ENCODE assay signal across 9 mouse cellular contexts in the genomic region with DNA sequence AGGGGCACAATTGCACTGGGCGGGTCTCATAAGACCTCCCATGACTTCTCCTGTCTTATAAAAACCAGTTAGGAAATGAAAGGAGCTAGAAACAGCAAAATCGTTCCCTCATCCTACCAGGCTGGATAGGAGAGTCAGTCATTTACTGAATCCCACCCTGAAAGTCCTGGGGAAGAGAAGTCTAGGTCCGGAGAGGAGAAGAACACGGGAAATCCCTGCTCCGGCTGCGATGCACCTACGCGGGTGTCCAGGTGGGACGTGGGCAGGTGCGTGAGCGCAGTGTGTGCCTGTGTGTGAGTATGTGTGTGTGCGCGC. TPM values are rescaled to one million over a fixed set of nuclear protein-coding genes. Genes with fewer than 3 reads are reported as not detected.
DNase-seq lines count a peak whose midpoint lies in the region; ATAC-seq and TF ChIP-seq lines count a peak whose summit lies in the region.
"Had no signal": no experiment of that assay in that cellular context is flagged by ENCODE, and none has a peak within 500 bp of the region (broad histone marks: within the 10 kb centered on the region; RNA-seq: fewer than 3 reads in every experiment).

No protein-coding gene starts in this region.

- peak overlapping the region; percentile 69 for H3K27ac ChIP-seq in left cerebral cortex, adult 2 months
- no peak overlapping the region for H3K27ac ChIP-seq in embryonic facial prominence, embryonic 13.5 days
- no peak overlapping the region for H3K27ac ChIP-seq in limb, embryonic 11.5 days (replicated peaks; ENCODE audit: low read depth, low read length)
- peak overlapping the region; percentile 91 for H3K27ac ChIP-seq in neural tube, embryonic 15.5 days (replicated peaks)

- H3K9me3 ChIP-seq in embryonic facial prominence, embryonic 13.5 days = no peaks in the 10 kb centered on the region
- H3K9me3 ChIP-seq in limb, embryonic 11.5 days (ENCODE audit: control insufficient read depth, low read length) = no peaks in the 10 kb centered on the region
- H3K9me3 ChIP-seq in neural tube, embryonic 15.5 days (replicated peaks) = no peaks in the 10 kb centered on the region

- peaks cover 88% of the 10 kb centered on the region for H3K27me3 ChIP-seq in embryonic facial prominence, embryonic 13.5 days
- H3K27me3 ChIP-seq in limb, embryonic 11.5 days (ENCODE audit: control insufficient read depth, insufficient read depth, low read length) = peaks cover 38% of the 10 kb centered on the region
- no peaks in the 10 kb centered on the region; the same call in none of the 2 replicates for H3K27me3 ChIP-seq in neural tube, embryonic 15.5 days (replicated peaks)

- H3K4me2 ChIP-seq in embryonic facial prominence, embryonic 13.5 days = peak overlapping the region; percentile 99
- H3K4me2 ChIP-seq in limb, embryonic 11.5 days (ENCODE audit: low read depth, severe bottlenecking) = peak overlapping the region; percentile 99
- peak overlapping the region; percentile 77 for H3K4me2 ChIP-seq in neural tube, embryonic 15.5 days

- H3K36me3 ChIP-seq in embryonic facial prominence, embryonic 13.5 days = no peaks in the 10 kb centered on the region
- H3K36me3 ChIP-seq in limb, embryonic 11.5 days (ENCODE audit: control insufficient read depth, insufficient read depth, low read length) = no peaks in the 10 kb centered on the region
- no peaks in the 10 kb centered on the region for H3K36me3 ChIP-seq in neural tube, embryonic 15.5 days

- ATAC-seq in embryonic facial prominence, embryonic 13.5 days (ENCODE audit: insufficient number of reproducible peaks, insufficient read depth, low FRiP score, low TSS enrichment, low read depth) = no peak
- no peak for ATAC-seq in limb, embryonic 11.5 days (ENCODE audit: insufficient number of reproducible peaks, low FRiP score, low TSS enrichment, low read depth)
- ATAC-seq in neural tube, embryonic 15.5 days (ENCODE audit: low FRiP score) = peak; percentile 23; the same call in 1 of the 2 replicates
- no peak for ATAC-seq in erythroblast, adult 5-6 weeks (replicated peaks; ENCODE audit: low FRiP score, poor library complexity, severe bottlenecking)

- 2% methylated on average over 13 of the region's 13 CpGs for WGBS in embryonic facial prominence, embryonic 13.5 days
- 5% methylated on average over 13 of the region's 13 CpGs for WGBS in limb, embryonic 11.5 days
- 2% methylated on average over 13 of the region's 13 CpGs for whole genome bisulfite sequencing in neural tube, embryonic 15.5 days

- intact Hi-C loops in left cerebral cortex, adult 2 months (cut with DNase I) = loop anchor here (5.0 to 10.0 kb wide), 2 partner anchors 402 to 924 kb away; no protein-coding TSS in a partner anchor
- intact Hi-C loops in left cerebral cortex, postnatal 10 days (cut with DNase I) = loop anchor here (2.0 to 10.0 kb wide), 3 partner anchors 109 to 372 kb away; no protein-coding TSS in a partner anchor
- intact Hi-C loops in gastrocnemius, postnatal 14 days (cut with DNase I; ENCODE audit: low total_unique reads) = no loop called here

- H3K4me3 ChIP-seq in left cerebral cortex, adult 2 months = peak overlapping the region; percentile 89
- peak overlapping the region; percentile 77 for H3K4me3 ChIP-seq in embryonic facial prominence, embryonic 13.5 days
- peak overlapping the region; percentile 73 for H3K4me3 ChIP-seq in limb, embryonic 11.5 days (ENCODE audit: low read depth, low read length)
- peak overlapping the region; percentile 70 for H3K4me3 ChIP-seq in neural tube, embryonic 15.5 days (replicated peaks)

- peak overlapping the region; percentile 79 for H3K9ac ChIP-seq in embryonic facial prominence, embryonic 13.5 days
- peak overlapping the region; percentile 74; the same call in 1 of the 2 replicates for H3K9ac ChIP-seq in limb, embryonic 11.5 days (ENCODE audit: low read length)
- H3K9ac ChIP-seq in neural tube, embryonic 15.5 days (replicated peaks) = peak overlapping the region; percentile 84

- no peak for DNase-seq in left cerebral cortex, adult 2 months (ENCODE audit: extremely low spot score in 1 of 2, low spot score in 2 of 2)
- no peak for DNase-seq in left cerebral cortex, postnatal 10 days (ENCODE audit: extremely low spot score in 1 of 2, low spot score in 2 of 2)
- DNase-seq in limb, embryonic 11.5 days (ENCODE audit: low spot score) = no peak
- no peak for DNase-seq in gastrocnemius, postnatal 14 days
- no peak for DNase-seq in urinary bladder, adult 18-20 months (ENCODE audit: low spot score in 2 of 2)

- TF ChIP-seq CTCF in left cerebral cortex, adult 2 months (IDR thresholded peaks at IDR 0.05) = no peak

- H3K4me1 ChIP-seq in embryonic facial prominence, embryonic 13.5 days = peaks cover 36% of the 10 kb centered on the region
- peaks cover 15% of the 10 kb centered on the region for H3K4me1 ChIP-seq in limb, embryonic 11.5 days (ENCODE audit: control insufficient read depth, insufficient read depth, low read length)
- H3K4me1 ChIP-seq in neural tube, embryonic 15.5 days = peaks cover 48% of the 10 kb centered on the region

RNA-seq across cellular contexts. Expression of a gene that starts 1.2 kb away (rescaled TPM):
- 10 to 100 TPM; 70.2 to 71.6 TPM for total RNA-seq in left cerebral cortex, adult 2 months (2021)
- 10 to 100 TPM; 87.8 to 94.9 TPM for total RNA-seq in left cerebral cortex, postnatal 10 days (2021)
- 4.0 TPM in 2 replicates for polyA plus RNA-seq in embryonic facial prominence, embryonic 13.5 days (2015; fragmentation: Nextera tagmentation; extraction: Ambion mirVana)
- polyA plus RNA-seq in limb, embryonic 11.5 days (2014; fragmentation: Nextera tagmentation; extraction: Ambion mirVana) = 4.1 and 4.5 TPM in 2 replicates
- polyA plus RNA-seq in neural tube, embryonic 15.5 days (2015; fragmentation: Nextera tagmentation; extraction: Ambion mirVana) = 12.0 and 14.9 TPM in 2 replicates
- 1 to 10 TPM; 2.8 to 3.4 TPM for total RNA-seq in gastrocnemius, postnatal 14 days (2021)
- total RNA-seq in erythroblast, adult 5-6 weeks (2015; ENCODE audit: low replicate concordance) = not detected in 2 replicates
- 0.09 TPM in 1 of 2 replicates, not detected in the other for total RNA-seq in erythroblast, adult 5-6 weeks (2017; ENCODE audit: low replicate concordance)
- total RNA-seq: granulocyte monocyte progenitor cell, adult 5-6 weeks had no signal

Comparison
In these comparisons a context has a peak if more than half of its experiments do, and no peak if none do; other contexts are left out.
1. H3K27ac ChIP-seq: peak in left cerebral cortex, adult 2 months (single experiment) and neural tube, embryonic 15.5 days (single experiment); none in embryonic facial prominence, embryonic 13.5 days (single experiment) and limb, embryonic 11.5 days (single experiment).
2. RNA of a gene that starts 1.2 kb away (total RNA-seq): 87.8 to 94.9 TPM in left cerebral cortex, postnatal 10 days and 70.2 to 71.6 TPM in left cerebral cortex, adult 2 months; 2.8 to 3.4 TPM in gastrocnemius, postnatal 14 days and 0.09 TPM in erythroblast, adult 5-6 weeks; every median in the first group is over 10 times any median in the second.
3. Peak in every context shown above with its lines, with median percentiles within 50 percentile points of each other: H3K4me3 ChIP-seq, H3K4me2 ChIP-seq and H3K9ac ChIP-seq.